8 mouse cellular contexts compared by ENCODE assay signal in the genomic region with DNA sequence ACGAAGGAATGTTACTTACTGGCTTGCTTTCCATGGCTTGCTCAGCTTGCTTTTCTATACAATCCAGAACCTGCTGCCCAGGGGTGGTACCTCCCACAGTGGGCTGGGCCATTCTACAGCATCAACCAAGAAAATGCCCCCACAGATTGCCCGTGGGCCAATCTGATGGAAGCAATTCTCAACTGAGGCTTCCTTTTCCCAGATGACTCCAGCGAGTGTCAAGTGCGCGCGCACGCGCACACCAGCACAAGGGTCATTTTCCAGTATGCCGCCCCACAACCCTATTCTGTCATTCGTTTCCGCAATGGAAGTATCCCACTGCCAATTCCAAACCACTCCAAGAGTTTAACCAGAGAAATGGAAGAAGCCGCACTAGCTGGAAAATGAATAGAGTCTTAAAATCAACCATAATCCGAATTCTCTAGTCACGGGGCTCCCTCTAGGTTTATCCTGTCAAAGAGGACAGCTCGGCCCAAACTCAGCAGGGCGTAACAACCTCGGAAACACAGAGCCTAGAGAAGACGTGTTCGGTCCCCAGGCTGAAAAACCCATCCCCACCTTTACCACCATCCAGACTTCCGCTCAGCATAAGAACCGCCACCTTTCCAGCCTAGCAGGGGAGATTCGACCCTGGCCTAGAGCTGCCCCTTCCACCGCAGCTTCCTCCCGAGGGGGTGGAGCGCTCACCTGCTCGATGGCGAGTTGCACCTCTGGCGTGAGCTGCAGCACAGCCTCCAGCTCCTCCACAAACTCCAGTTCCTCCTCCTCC. TPM values are rescaled to one million over a fixed set of nuclear protein-coding genes. Genes with fewer than 3 reads are reported as not detected.
DNase-seq lines count a peak whose midpoint lies in the region; ATAC-seq and TF ChIP-seq lines count a peak whose summit lies in the region.

No protein-coding gene starts in this region.

- H3K36me3 ChIP-seq in kidney, postnatal 0 days (ENCODE audit: insufficient read depth, low read length) = peaks cover 3% of the 10 kb centered on the region; the same call in 1 of the 2 replicates
- no peaks in the 10 kb centered on the region for H3K36me3 ChIP-seq in liver, embryonic 14.5 days (replicated peaks; ENCODE audit: control insufficient read depth, insufficient read depth, low read depth)
- H3K36me3 ChIP-seq in neural tube, embryonic 12.5 days = peaks cover 4% of the 10 kb centered on the region; the same call in 1 of the 2 replicates

- peak; percentile 48 for ATAC-seq in common myeloid progenitor, adult 5-6 weeks (replicated peaks; ENCODE audit: low read depth, poor library complexity, severe bottlenecking)
- peak; percentile 54 for ATAC-seq in granulocyte monocyte progenitor cell, adult 5-6 weeks (replicated peaks; ENCODE audit: poor library complexity, severe bottlenecking)
- ATAC-seq in kidney, postnatal 0 days (replicated peaks; ENCODE audit: low FRiP score, low read depth) = peak; percentile 83
- peak; percentile 74 for ATAC-seq in liver, embryonic 14.5 days (ENCODE audit: insufficient read depth)
- peak; percentile 66 for ATAC-seq in neural tube, embryonic 12.5 days (ENCODE audit: low FRiP score, low read depth)

- peak overlapping the region; percentile 77 for H3K9ac ChIP-seq in kidney, postnatal 0 days (ENCODE audit: low read depth, low read length)
- peak overlapping the region; percentile 87 for H3K9ac ChIP-seq in liver, embryonic 14.5 days (replicated peaks)
- peak overlapping the region; percentile 81 for H3K9ac ChIP-seq in neural tube, embryonic 12.5 days

- DNase-seq in urinary bladder, postnatal 25 days (ENCODE audit: low spot score) = peak; percentile 14
- no peak for DNase-seq in urinary bladder, postnatal 10 days (ENCODE audit: low spot score)
- peak; percentile 50 for DNase-seq in kidney, postnatal 0 days (ENCODE audit: low spot score)
- peak in 1 of 3 experiments; percentile 43 for DNase-seq in liver, embryonic 14.5 days (ENCODE audit: low read depth in 3 of 3, low spot score in 3 of 3)
- peak; percentile 25 for DNase-seq in thymus, postnatal 4 days

- no peaks in the 10 kb centered on the region for H3K27me3 ChIP-seq in kidney, postnatal 0 days (ENCODE audit: insufficient read depth, low read length)
- H3K27me3 ChIP-seq in liver, embryonic 14.5 days (ENCODE audit: control insufficient read depth, insufficient read depth, low read length) = no peaks in the 10 kb centered on the region
- H3K27me3 ChIP-seq in neural tube, embryonic 12.5 days (replicated peaks) = no peaks in the 10 kb centered on the region

- no peaks in the 10 kb centered on the region for H3K9me3 ChIP-seq in kidney, postnatal 0 days (replicated peaks; ENCODE audit: low read length)
- no peaks in the 10 kb centered on the region for H3K9me3 ChIP-seq in liver, embryonic 14.5 days (ENCODE audit: control insufficient read depth, low read length)
- H3K9me3 ChIP-seq in neural tube, embryonic 12.5 days = no peaks in the 10 kb centered on the region

- TF ChIP-seq CTCF in kidney, postnatal 0 days (IDR thresholded peaks at IDR 0.05; ENCODE audit: low read depth) = no peak
- no peak for TF ChIP-seq CTCF in liver, embryonic 14.5 days (IDR thresholded peaks at IDR 0.05; ENCODE audit: low read depth)

- H3K4me1 ChIP-seq in kidney, postnatal 0 days (replicated peaks; ENCODE audit: insufficient read depth, low read length) = peaks cover 5% of the 10 kb centered on the region
- peaks cover 5 to 9% of the 10 kb centered on the region in 2 experiments for H3K4me1 ChIP-seq in liver, embryonic 14.5 days (replicated peaks; ENCODE audit: control insufficient read depth in 2 of 2, insufficient read depth in 2 of 2, low read length in 1 of 2)
- H3K4me1 ChIP-seq in neural tube, embryonic 12.5 days = peaks cover 13% of the 10 kb centered on the region

- peak overlapping the region; percentile 92 for H3K4me3 ChIP-seq in kidney, postnatal 0 days (replicated peaks; ENCODE audit: low read depth, low read length)
- H3K4me3 ChIP-seq in liver, embryonic 14.5 days (ENCODE audit: insufficient read depth in 1 of 2, low read depth in 2 of 2, low read length in 2 of 2) = peak overlapping the region; percentile 98
- peak overlapping the region; percentile 87 for H3K4me3 ChIP-seq in neural tube, embryonic 12.5 days

- no peak for TF ChIP-seq EP300 in liver, embryonic 14.5 days (IDR thresholded peaks at IDR 0.05; ENCODE audit: low read depth)

- peak overlapping the region; percentile 85 for H3K27ac ChIP-seq in kidney, postnatal 0 days
- H3K27ac ChIP-seq in liver, embryonic 14.5 days = peak overlapping the region; percentile 39
- no peak overlapping the region for H3K27ac ChIP-seq in neural tube, embryonic 12.5 days

- 1% methylated on average over 28 of the region's 28 CpGs for WGBS in kidney, postnatal 0 days
- 1% methylated on average over 28 of the region's 28 CpGs for WGBS in liver, embryonic 14.5 days (ENCODE audit: insufficient replicate concordance)
- 2% methylated on average over 28 of the region's 28 CpGs for WGBS in neural tube, embryonic 12.5 days

- peak overlapping the region; percentile 94 for H3K4me2 ChIP-seq in kidney, postnatal 0 days (ENCODE audit: low read length)
- H3K4me2 ChIP-seq in liver, embryonic 14.5 days (ENCODE audit: low read depth) = peak overlapping the region; percentile 92
- peak overlapping the region; percentile 96 for H3K4me2 ChIP-seq in neural tube, embryonic 12.5 days (replicated peaks)

RNA-seq across cellular contexts. Expression of a gene that starts 0.5 kb away (rescaled TPM):
- total RNA-seq in common myeloid progenitor, adult 5-6 weeks (2017) = 41.8 and 43.6 TPM in 2 replicates
- total RNA-seq in granulocyte monocyte progenitor cell, adult 5-6 weeks (2014; fragmentation: Nextera tagmentation) = 46.8 and 50.0 TPM in 2 replicates
- 38.4 and 58.6 TPM in 2 replicates for total RNA-seq in granulocyte monocyte progenitor cell, adult 5-6 weeks (2017)
- polyA plus RNA-seq in kidney, postnatal 0 days (2015; fragmentation: Nextera tagmentation; extraction: Ambion mirVana) = 39.0 and 44.9 TPM in 2 replicates
- polyA plus RNA-seq in liver, embryonic 14.5 days (2012; rRNA removed) = 7.0 and 9.4 TPM in 2 replicates
- polyA plus RNA-seq in liver, embryonic 14.5 days (2014; fragmentation: Nextera tagmentation; extraction: Ambion mirVana) = 12.7 and 15.4 TPM in 2 replicates
- polyA plus RNA-seq in neural tube, embryonic 12.5 days (2016; fragmentation: Nextera tagmentation; extraction: Ambion mirVana) = 61.7 and 62.2 TPM in 2 replicates

RNA-seq across cellular contexts. Expression of a gene that starts 0.6 kb away (rescaled TPM):
- total RNA-seq in common myeloid progenitor, adult 5-6 weeks (2017) = 0.44 and 2.0 TPM in 2 replicates
- 1.2 and 5.6 TPM in 2 replicates for total RNA-seq in granulocyte monocyte progenitor cell, adult 5-6 weeks (2014; fragmentation: Nextera tagmentation)
- 0.17 and 2.7 TPM in 2 replicates for total RNA-seq in granulocyte monocyte progenitor cell, adult 5-6 weeks (2017)
- polyA plus RNA-seq in kidney, postnatal 0 days (2015; fragmentation: Nextera tagmentation; extraction: Ambion mirVana) = 14.5 and 15.2 TPM in 2 replicates
- polyA plus RNA-seq in liver, embryonic 14.5 days (2012; rRNA removed) = 2.7 and 3.1 TPM in 2 replicates
- 3.0 and 3.5 TPM in 2 replicates for polyA plus RNA-seq in liver, embryonic 14.5 days (2014; fragmentation: Nextera tagmentation; extraction: Ambion mirVana)
- polyA plus RNA-seq in neural tube, embryonic 12.5 days (2016; fragmentation: Nextera tagmentation; extraction: Ambion mirVana) = 30.4 and 30.6 TPM in 2 replicates

RNA-seq across cellular contexts. Expression of a gene that starts 38.5 kb away (rescaled TPM):
- total RNA-seq in common myeloid progenitor, adult 5-6 weeks (2017) = not detected in 2 replicates
- not detected in 2 replicates for total RNA-seq in granulocyte monocyte progenitor cell, adult 5-6 weeks (2014; fragmentation: Nextera tagmentation)
- not detected in 2 replicates for total RNA-seq in granulocyte monocyte progenitor cell, adult 5-6 weeks (2017)
- polyA plus RNA-seq in kidney, postnatal 0 days (2015; fragmentation: Nextera tagmentation; extraction: Ambion mirVana) = 0.93 and 1.4 TPM in 2 replicates
- 0.18 and 0.36 TPM in 2 replicates for polyA plus RNA-seq in liver, embryonic 14.5 days (2012; rRNA removed)
- polyA plus RNA-seq in liver, embryonic 14.5 days (2014; fragmentation: Nextera tagmentation; extraction: Ambion mirVana) = 0.61 and 1.1 TPM in 2 replicates
- 0.75 and 1.2 TPM in 2 replicates for polyA plus RNA-seq in neural tube, embryonic 12.5 days (2016; fragmentation: Nextera tagmentation; extraction: Ambion mirVana)

RNA-seq across cellular contexts. Expression of a gene that starts 38.6 kb away (rescaled TPM):
- total RNA-seq in common myeloid progenitor, adult 5-6 weeks (2017) = 21.7 and 21.9 TPM in 2 replicates
- total RNA-seq in granulocyte monocyte progenitor cell, adult 5-6 weeks (2014; fragmentation: Nextera tagmentation) = 21.6 and 21.9 TPM in 2 replicates
- total RNA-seq in granulocyte monocyte progenitor cell, adult 5-6 weeks (2017) = 18.2 and 19.1 TPM in 2 replicates
- 17.4 and 20.4 TPM in 2 replicates for polyA plus RNA-seq in kidney, postnatal 0 days (2015; fragmentation: Nextera tagmentation; extraction: Ambion mirVana)
- polyA plus RNA-seq in liver, embryonic 14.5 days (2012; rRNA removed) = 6.0 and 6.3 TPM in 2 replicates
- polyA plus RNA-seq in liver, embryonic 14.5 days (2014; fragmentation: Nextera tagmentation; extraction: Ambion mirVana) = 13.9 and 14.8 TPM in 2 replicates
- 22.1 and 28.6 TPM in 2 replicates for polyA plus RNA-seq in neural tube, embryonic 12.5 days (2016; fragmentation: Nextera tagmentation; extraction: Ambion mirVana)
